Mouse (Mus musculus) hindbrain, embryonic 12.5 days (tissue): ENCODE data around the gene Col8a2. TPM values are rescaled to one million over a fixed set of nuclear protein-coding genes. Genes with fewer than 3 reads are reported as not detected.
A peak's percentile ranks its signal among the peaks of the same experiment; 100 is the strongest.

Experiments used
- ATAC-seq: fragments of 200-750 bp; cut with Nextera tagmentation; 2 replicates; pipeline ENCODE4 v1.8.0; 2017; ENCODE audit warnings: moderate TSS enrichment; ENCODE audit not compliant: low FRiP score
- H3K27ac ChIP-seq: fragments of 300-500 bp; sonication (generic); 2 replicates; pipeline ENCODE4 v1.5.1; 2016; ENCODE audit warnings: mild to moderate bottlenecking
- H3K27me3 ChIP-seq: fragments of 300-500 bp; sonication (generic); 2 replicates; pipeline ENCODE4 v1.6.1; 2016; ENCODE audit warnings: mild to moderate bottlenecking
- H3K36me3 ChIP-seq: fragments of 300-500 bp; sonication (generic); 2 replicates; pipeline ENCODE4 v1.6.1; 2016; ENCODE audit warnings: mild to moderate bottlenecking
- H3K4me1 ChIP-seq: fragments of 300-500 bp; sonication (generic); 2 replicates; pipeline ENCODE4 v1.6.1; 2016
- H3K4me2 ChIP-seq: fragments of 300-500 bp; sonication (generic); replicated peaks from 2 replicates; pipeline ENCODE4 v1.6.1; 2016; ENCODE audit warnings: mild to moderate bottlenecking
- H3K4me3 ChIP-seq: fragments of 300-500 bp; sonication (generic); 2 replicates; pipeline ENCODE4 v1.5.1; 2016; ENCODE audit warnings: mild to moderate bottlenecking
- H3K9ac ChIP-seq: fragments of 300-500 bp; sonication (generic); 2 replicates; pipeline ENCODE4 v1.6.1; 2016; ENCODE audit warnings: mild to moderate bottlenecking, moderate library complexity
- H3K9me3 ChIP-seq: fragments of 300-500 bp; sonication (generic); replicated peaks from 2 replicates; pipeline ENCODE4 v1.6.1; 2016; ENCODE audit warnings: mild to moderate bottlenecking
- WGBS: fragments of 180-500 bp; shearing (Covaris S2); methylation state at CpG from one replicate; pipeline ENCODE4 v1.1.7; 2016; 5-methylcytosine and 5-hydroxymethylcytosine counted together
- polyA plus RNA-seq: library from polyadenylated mRNA; unstranded; fragments of >200 nt; fragmentation: Nextera tagmentation; extraction: Ambion mirVana; gene quantifications from 2 replicates; pipeline ENCODE4 v1.2.1, GENCODE M21; 2016

Gene Col8a2
- polyA plus RNA-seq: 50.1 and 56.7 TPM in 2 replicates

DNA sequence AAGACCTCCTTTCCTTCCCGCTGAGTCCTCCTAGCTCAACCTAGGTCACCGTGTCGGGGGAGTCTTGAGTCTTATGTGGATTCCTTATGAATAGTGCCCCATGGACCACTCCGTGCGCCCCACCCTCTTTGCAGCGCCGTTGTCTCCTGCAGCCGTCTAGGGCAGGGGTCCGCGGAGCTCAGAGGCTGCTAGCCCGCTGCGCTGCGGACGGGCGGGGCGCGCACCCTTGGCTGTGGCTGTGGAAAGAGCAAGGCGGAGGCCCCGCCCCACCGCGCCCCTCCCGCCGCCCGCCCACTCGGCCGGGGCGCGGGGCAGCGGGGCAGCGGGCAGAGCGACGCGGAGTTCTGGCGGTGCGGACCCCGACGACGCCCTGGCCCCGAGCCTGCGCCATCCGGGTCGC is at the start of gene Col8a2:
Gene Col8a2, plus strand, starts transcription at position 302 of the 400 bp plus-strand sequence.
- H3K9me3 ChIP-seq: no peaks in the 10 kb centered on the region; the same call in 1 of the 2 replicates
- H3K27me3 ChIP-seq: peaks cover 63% of the 10 kb centered on the region
- peak within 1 kb of the TSS; percentile 55 for H3K4me2 ChIP-seq
- H3K27ac ChIP-seq: peak within 1 kb of the TSS; percentile 23; the same call in 1 of the 2 replicates
- no peaks in the 10 kb centered on the region for H3K36me3 ChIP-seq
- H3K9ac ChIP-seq: peak within 1 kb of the TSS; percentile 53
- 2% methylated on average over 38 of the region's 42 CpGs for WGBS
- peaks cover 29% of the 10 kb centered on the region for H3K4me1 ChIP-seq
- H3K4me3 ChIP-seq: peak within 1 kb of the TSS; percentile 40
- ATAC-seq: no peak

DNA sequence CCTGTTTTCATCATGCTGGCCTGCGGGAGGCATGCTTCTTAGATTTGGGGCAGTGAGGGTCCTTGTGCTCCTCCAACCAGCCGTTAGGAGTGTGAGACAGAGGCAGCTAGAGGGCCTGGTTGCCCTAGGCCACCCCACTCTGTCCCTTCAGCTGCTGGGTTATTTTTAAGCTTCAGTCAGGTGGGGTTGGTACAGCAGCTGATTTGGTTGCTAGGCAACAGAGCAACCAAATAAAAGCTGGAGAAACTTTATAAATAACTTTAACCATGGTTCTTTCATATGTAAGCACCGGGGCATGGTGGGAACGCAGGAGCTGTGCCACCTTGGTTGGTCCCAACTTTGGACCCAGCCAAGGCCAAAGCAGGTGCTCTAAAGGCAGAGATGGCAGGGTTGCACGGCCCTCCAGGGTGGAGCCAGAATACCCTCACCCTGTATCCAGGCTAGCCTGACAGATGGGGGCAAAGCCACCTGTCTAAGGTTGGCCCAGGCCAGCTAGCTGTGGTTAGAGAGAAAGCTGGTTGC is 48.8 kb upstream of the Col8a2 start:
- 67% methylated on average over 5 of the region's 5 CpGs for WGBS
- no peaks in the 10 kb centered on the region for H3K27me3 ChIP-seq
- H3K36me3 ChIP-seq: peaks cover 93% of the 10 kb centered on the region
- H3K9me3 ChIP-seq: no peaks in the 10 kb centered on the region
- 0 out of 2 replicates have a peak, but pooled peaks have one; percentile 5 for ATAC-seq
- H3K4me2 ChIP-seq: no peak overlapping the region
- H3K4me3 ChIP-seq: no peak overlapping the region
- peaks cover 7% of the 10 kb centered on the region; the same call in 1 of the 2 replicates for H3K4me1 ChIP-seq
- no peak overlapping the region for H3K9ac ChIP-seq
- no peak overlapping the region for H3K27ac ChIP-seq

DNA sequence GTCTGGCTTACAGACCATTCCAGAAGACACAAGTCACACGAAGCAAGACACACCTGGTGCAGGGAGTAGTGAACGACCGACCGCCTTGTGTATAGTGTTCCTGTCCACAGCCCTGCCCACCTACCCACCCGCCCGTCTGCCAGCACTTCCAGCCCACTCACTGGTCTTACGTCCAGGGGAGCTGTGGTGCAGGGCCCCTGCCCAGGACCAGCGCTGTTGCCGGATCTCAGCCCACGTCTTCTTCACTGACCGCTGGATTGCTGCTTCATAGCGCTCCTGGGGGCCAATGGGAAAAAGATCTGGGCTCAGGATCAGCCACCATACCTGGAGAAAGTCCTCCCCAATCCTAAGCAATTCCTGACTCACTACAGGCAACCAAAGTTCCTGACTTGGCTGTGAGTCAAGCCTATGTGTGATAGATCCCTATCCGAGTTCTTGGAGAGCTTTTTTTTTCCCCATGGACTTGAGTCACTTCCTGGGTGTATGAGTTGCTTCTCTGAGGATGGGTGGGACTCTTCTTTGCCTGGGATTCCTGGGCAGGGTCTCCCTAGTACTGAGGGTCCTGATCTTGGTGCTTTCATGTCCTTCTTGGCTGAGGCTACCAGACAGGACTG is 46.6 kb upstream of the Col8a2 start:
- H3K36me3 ChIP-seq: peaks cover 71% of the 10 kb centered on the region

DNA sequence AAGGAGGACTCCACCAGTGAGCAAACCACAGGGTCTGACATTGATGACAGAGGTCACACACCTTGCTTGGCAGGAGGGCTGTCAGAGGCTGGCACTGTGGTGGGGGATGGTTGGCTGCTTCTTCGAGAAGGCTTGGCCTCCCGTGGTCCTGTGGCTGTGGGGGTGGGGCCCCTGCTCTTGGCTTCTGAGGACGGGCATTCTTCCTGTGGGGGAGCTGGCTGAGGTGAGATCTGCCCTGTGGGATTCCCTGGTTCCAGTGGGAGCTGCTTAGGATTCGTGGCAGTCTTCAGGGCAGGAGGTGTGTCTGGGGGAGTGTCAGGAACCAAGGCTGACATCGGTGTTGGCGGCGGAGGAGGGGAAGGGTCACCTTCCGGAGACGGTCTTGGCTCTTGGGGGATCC is 44.6 kb upstream of the Col8a2 start:
- no peak for ATAC-seq
- H3K27me3 ChIP-seq: no peaks in the 10 kb centered on the region
- WGBS: 42% methylated on average over 9 of the region's 9 CpGs
- H3K4me3 ChIP-seq: no peak overlapping the region
- peaks cover 57% of the 10 kb centered on the region for H3K36me3 ChIP-seq
- H3K9me3 ChIP-seq: no peaks in the 10 kb centered on the region
- no peak overlapping the region for H3K27ac ChIP-seq
- no peak overlapping the region for H3K4me2 ChIP-seq
- no peak overlapping the region for H3K9ac ChIP-seq
- H3K4me1 ChIP-seq: peaks cover 10% of the 10 kb centered on the region

More for the DNA sequence above, 46.6 kb upstream of the Col8a2 start:
- Histone ChIP-seq H3K4me2 (no peak overlapping the region), H3K27ac (no peak overlapping the region), H3K27me3 (no peaks in the 10 kb centered on the region), H3K9me3 (no peaks in the 10 kb centered on the region), H3K4me3 (no peak overlapping the region), H3K9ac (no peak overlapping the region), H3K4me1 (peaks cover 7% of the 10 kb centered on the region; the same call in 1 of the 2 replicates)
- no peak for ATAC-seq
- WGBS: 91% methylated on average over 13 of the region's 13 CpGs

DNA sequence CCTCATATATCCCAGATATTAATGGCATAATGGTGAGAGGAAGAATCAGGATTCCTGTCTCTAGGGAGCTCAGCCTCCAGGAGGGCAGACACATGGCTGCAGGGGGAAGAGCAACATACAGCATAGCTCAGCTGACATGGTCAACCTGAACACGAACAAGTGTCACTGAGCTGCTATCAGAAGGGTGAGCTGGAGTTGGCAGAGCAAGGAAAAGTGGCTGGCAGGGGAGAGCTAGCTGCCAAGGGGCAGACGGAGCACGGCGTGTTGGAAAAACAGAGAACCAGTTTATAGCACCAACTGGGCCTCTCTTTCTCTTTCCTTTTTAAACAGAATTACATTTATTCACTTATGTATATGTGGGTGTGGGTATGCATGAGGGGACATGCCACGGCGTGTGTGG is 44.1 kb upstream of the Col8a2 start:
- 93% methylated on average over 6 of the region's 6 CpGs for WGBS
- ATAC-seq: no peak
- H3K4me1 ChIP-seq: peaks cover 10% of the 10 kb centered on the region
- H3K9me3 ChIP-seq: no peaks in the 10 kb centered on the region
- H3K36me3 ChIP-seq: peaks cover 54% of the 10 kb centered on the region
- H3K4me3 ChIP-seq: no peak overlapping the region
- no peak overlapping the region for H3K4me2 ChIP-seq
- H3K9ac ChIP-seq: no peak overlapping the region
- no peaks in the 10 kb centered on the region for H3K27me3 ChIP-seq
- H3K27ac ChIP-seq: no peak overlapping the region

DNA sequence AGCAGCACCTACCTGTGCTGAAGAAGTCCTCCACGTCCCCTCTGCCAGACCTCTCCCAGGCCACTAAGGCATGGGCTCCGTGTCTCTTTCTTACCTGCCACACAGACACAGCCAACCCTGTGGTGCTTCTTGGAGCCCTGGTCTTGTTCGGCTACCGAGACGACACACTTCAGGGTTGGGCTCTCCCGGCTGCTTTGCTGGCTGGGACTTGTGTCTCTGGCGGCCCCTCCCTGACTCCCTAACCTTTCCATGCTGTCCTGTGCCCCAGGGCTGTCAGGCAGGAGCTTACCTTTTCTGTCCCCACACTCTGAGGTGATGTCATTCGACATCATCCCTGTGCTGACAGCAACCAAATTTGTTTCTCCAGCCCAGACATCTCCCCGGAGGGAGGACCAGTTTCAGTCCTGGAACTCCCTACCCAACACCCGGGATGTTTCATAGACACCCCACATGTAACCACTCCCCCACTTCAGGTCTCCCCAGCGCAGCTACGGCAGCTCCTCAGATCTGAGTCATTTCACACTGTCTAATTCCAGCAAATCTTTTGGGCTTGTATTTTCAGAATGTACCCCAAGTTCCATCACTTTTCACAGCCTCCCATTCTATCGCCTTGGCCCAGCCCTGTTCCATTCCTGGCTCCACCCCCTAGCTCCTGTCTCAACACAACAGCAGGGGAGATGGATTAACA is 40.2 kb upstream of the Col8a2 start:
- no peak overlapping the region for H3K4me2 ChIP-seq
- 86% methylated on average over 13 of the region's 13 CpGs for WGBS

DNA sequence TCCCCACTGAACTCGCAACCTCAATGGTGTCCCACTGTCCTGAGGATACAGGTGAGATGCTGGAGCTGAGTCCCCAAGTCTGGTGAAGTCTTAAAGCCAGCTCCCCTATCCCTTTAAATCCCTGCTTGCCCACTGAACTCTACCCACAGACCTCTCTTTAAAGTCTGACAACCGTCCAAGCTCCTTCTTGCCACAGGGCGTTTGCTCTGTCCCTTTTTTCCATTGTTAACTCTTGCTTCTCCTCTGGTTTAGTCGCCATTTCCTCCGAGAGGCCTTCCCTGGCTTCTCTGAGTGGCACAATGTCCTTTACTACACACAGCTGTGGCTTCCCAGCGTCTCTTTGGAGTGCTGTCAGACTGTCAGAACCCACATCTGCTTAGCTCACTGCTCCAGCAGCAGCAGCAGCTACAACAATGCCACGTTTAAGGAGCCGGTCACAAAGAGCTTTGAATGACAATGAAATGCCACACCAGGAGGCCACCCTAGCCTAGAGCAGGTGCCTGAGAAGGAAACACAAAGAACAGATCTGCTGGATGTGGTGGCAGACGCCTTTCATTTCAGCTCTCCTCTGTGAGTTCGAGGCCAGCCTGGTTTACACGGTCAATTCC is 38.2 kb upstream of the Col8a2 start:
- Histone ChIP-seq H3K4me1 (peaks cover 56% of the 10 kb centered on the region), H3K27ac (peak overlapping the region; percentile 78), H3K9me3 (no peaks in the 10 kb centered on the region), H3K9ac (0 out of 2 replicates have a peak overlapping the region, but pooled peaks have one; percentile 1), H3K4me2 (no peak overlapping the region; the same call in 1 of the 2 replicates), H3K36me3 (peaks cover 18% of the 10 kb centered on the region; the same call in 1 of the 2 replicates), H3K4me3 (no peak overlapping the region), H3K27me3 (no peaks in the 10 kb centered on the region)
- no peak for ATAC-seq
- WGBS: 12% methylated on average over 11 of the region's 11 CpGs

More for the DNA sequence above, 40.2 kb upstream of the Col8a2 start:
- Histone ChIP-seq H3K36me3 (peaks cover 23% of the 10 kb centered on the region), H3K4me3 (no peak overlapping the region), H3K9ac (no peak overlapping the region), H3K27ac (no peak overlapping the region), H3K9me3 (no peaks in the 10 kb centered on the region), H3K4me1 (peaks cover 36% of the 10 kb centered on the region), H3K27me3 (no peaks in the 10 kb centered on the region)
- ATAC-seq: no peak

DNA sequence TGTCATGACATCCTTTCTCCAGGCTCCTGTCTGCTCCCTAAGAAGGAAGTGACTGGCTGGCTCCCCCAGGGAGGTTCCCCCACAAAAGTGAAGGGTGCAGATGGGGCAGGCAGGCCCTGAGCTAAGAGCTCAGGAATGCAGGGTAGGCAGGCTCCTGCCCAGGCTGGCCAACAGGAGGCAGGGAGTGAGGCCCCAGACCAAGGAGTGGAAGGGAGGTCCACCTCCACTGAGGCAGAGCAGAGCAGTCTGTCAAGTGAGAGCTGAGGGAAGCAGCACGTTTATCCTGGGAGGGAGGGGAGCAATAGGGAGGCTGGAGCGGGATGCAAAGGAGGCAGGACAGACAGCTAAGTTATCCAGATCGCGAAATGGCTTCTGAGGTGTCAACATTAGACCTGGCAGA is 35.9 kb upstream of the Col8a2 start:
- WGBS: 51% methylated on average over 4 of the region's 4 CpGs
- no peaks in the 10 kb centered on the region for H3K9me3 ChIP-seq
- H3K4me1 ChIP-seq: peaks cover 72% of the 10 kb centered on the region
- H3K27me3 ChIP-seq: no peaks in the 10 kb centered on the region
- H3K9ac ChIP-seq: peak overlapping the region; percentile 45; the same call in 1 of the 2 replicates
- H3K27ac ChIP-seq: no peak overlapping the region
- H3K36me3 ChIP-seq: peaks cover 18% of the 10 kb centered on the region; the same call in 1 of the 2 replicates
- no peak overlapping the region for H3K4me2 ChIP-seq
- no peak overlapping the region for H3K4me3 ChIP-seq
- ATAC-seq: no peak

DNA sequence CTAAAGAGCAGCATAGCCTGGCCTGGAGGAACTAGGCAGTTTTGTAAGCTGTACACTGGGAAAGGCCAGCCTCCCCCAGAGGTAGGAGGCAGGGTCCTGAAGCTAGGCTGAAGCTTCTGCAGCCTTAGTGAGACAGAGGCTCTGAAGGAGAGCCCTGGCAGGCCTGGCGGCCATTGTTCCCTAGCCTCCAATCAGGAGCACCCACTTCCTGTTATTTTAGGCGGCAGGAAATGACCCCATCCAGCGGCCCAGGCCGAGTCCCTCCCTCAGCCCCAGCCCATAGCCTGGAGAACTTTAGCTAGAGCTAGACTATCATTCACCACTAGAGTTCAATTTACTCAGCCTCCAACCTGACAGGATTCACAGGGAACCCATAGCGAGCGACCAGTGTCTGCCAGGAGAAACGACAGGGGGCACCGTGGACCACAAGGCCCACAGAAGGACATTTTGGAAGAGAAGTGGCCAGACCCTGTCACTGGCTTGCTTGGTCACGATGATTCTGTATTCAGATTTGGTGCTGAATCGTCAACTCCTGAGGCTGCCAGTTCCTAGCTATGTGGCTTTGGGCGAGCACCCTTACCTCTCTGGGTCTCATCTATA is 34.8 kb upstream of the Col8a2 start:
- peak overlapping the region; percentile 26; the same call in 1 of the 2 replicates for H3K27ac ChIP-seq
- H3K4me1 ChIP-seq: peaks cover 72% of the 10 kb centered on the region

DNA sequence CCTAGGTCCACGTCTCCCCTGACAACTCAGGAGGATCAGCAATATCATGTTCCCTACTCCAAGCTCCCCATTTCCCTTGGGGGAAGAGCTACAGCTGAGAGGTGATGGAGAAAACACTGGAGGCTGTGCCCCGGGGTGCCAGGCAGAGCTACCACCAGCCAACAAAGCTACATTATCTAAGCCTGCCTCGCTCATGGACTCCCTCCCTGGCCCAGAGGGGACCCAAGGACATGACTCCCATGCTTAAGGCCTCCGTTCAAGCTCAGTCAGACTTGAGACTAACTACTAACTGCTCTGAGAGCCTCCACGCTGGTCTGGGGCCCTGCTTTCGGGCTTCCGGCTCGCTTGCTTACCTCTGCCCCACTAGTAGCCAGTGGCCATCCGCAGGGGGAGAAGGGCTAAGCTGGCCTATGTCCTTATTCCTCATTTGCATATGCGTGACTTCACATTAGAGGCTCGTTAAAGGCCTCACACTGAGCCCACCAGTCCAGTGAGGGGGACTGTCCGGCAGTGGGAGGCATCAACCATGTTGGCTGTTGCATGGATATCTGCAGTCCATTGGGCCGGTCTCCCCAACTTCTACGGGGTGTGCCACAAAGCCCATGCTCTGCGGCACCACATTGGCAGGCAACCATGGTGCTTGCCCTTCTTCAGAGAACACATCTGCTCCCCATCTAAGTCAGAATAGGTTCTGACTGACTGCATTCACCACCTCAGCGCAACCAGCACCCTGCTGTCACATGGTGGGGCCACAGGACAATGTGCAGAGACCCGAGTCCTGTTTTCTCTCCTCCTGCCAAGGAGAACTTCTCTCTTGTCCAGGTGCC is 34.0 kb upstream of the Col8a2 start:
- H3K4me2 ChIP-seq: peak overlapping the region; percentile 30
- peaks cover 78% of the 10 kb centered on the region for H3K4me1 ChIP-seq
- no peaks in the 10 kb centered on the region for H3K9me3 ChIP-seq
- no peak overlapping the region for H3K27ac ChIP-seq
- H3K36me3 ChIP-seq: peaks cover 9% of the 10 kb centered on the region; the same call in 1 of the 2 replicates
- no peaks in the 10 kb centered on the region for H3K27me3 ChIP-seq
- H3K9ac ChIP-seq: 0 out of 2 replicates have a peak overlapping the region, but pooled peaks have one; percentile 32
- ATAC-seq: no peak
- no peak overlapping the region for H3K4me3 ChIP-seq
- 74% methylated on average over 17 of the region's 17 CpGs for WGBS

More for the DNA sequence above, 34.8 kb upstream of the Col8a2 start:
- Histone ChIP-seq H3K27me3 (no peaks in the 10 kb centered on the region), H3K36me3 (peaks cover 13% of the 10 kb centered on the region; the same call in 1 of the 2 replicates), H3K9ac (peak overlapping the region; percentile 45), H3K4me3 (no peak overlapping the region), H3K9me3 (no peaks in the 10 kb centered on the region), H3K4me2 (peak overlapping the region; percentile 17)
- WGBS: 63% methylated on average over 11 of the region's 11 CpGs
- ATAC-seq: no peak

DNA sequence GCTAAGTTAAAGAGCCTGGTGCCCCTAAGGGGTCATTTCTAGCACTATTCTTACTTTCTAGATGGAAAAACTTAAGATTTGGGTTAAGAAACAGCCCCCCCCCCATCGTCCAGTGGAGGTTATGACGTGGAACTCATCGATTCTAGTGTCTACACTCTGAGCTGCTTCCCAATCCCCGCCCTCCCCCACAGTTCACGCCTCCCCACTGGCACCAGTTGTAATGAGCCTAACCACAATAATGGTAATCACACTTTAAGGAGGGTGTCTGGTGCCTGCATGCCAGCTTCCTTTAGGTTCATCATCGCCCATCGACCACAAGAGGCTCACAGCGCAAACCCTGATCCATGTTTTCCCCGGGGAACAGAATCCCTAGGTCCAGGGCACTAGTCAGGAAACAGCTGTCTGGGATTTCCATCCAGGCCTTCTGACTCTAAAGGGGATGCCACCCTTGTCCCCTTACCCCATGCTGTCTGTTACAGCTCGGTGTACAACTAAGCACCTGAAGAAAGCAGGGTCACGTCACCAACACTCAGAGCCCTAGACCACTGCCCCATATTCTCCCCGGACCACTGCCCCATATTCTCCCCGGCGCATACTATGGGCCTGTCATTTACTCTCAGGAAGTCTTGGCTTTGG is 32.8 kb upstream of the Col8a2 start:
- ATAC-seq: no peak
- Histone ChIP-seq H3K4me3 (peak overlapping the region; percentile 82), H3K9ac (peak overlapping the region; percentile 92), H3K4me1 (peaks cover 76% of the 10 kb centered on the region), H3K27me3 (no peaks in the 10 kb centered on the region), H3K4me2 (peak overlapping the region; percentile 99), H3K36me3 (peaks cover 9% of the 10 kb centered on the region; the same call in 1 of the 2 replicates), H3K9me3 (no peaks in the 10 kb centered on the region), H3K27ac (no peak overlapping the region)
- WGBS: 75% methylated on average over 14 of the region's 14 CpGs
